Mouse (Mus musculus): ENCODE results near the gene Raf1. TPM values are rescaled to one million over a fixed set of nuclear protein-coding genes. Genes with fewer than 3 reads are reported as not detected.
"Not testable (repeated sequence)": the region's sequence is repeated elsewhere in the genome, so short reads cannot be mapped to it uniquely, and the experiment has no call there.

Gene Raf1
- polyA plus RNA-seq, 1 experiment from 2014 or later = 123 TPM

DNA sequence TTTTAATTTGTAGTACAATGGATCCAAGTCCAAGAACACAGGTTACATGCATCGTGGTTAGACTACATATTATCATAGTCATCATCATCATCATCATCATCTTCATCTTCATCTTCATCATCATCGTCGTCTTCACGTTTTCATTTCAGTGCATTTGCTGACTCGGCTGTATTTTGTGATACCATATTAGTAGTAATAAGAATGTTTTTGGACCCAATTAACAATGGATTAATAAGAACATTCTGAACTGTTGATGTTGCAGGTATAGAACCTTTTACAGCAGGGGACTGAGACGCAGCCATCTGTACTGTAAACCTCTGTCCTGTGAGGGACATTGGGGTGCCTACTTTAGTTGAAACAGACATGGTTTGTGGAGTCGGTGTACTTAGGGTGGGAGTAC, 38.2 kb downstream of the Raf1 start:
- peaks cover 94% of the 10 kb centered on the region for H3K36me3 ChIP-seq (replicated peaks)
- H3K4me3 ChIP-seq; DNase-seq (ENCODE audit: low spot score); H3K9me3 ChIP-seq; H3K27ac ChIP-seq (replicated peaks); H3K27me3 ChIP-seq (replicated peaks; ENCODE audit: low read depth, poor library complexity, severe bottlenecking); H3K4me1 ChIP-seq: not testable (repeated sequence)
- WGBS = 97% methylated on average over 7 of the region's 7 CpGs

- WGBS = 100% methylated on average over 2 of the region's 2 CpGs
- no peak for DNase-seq (ENCODE audit: low spot score)
- no peaks in the 10 kb centered on the region for H3K27me3 ChIP-seq (replicated peaks; ENCODE audit: low read depth, poor library complexity, severe bottlenecking)
- no peak overlapping the region for H3K27ac ChIP-seq (replicated peaks)
- H3K4me3 ChIP-seq = no peak overlapping the region
- H3K9me3 ChIP-seq = no peaks in the 10 kb centered on the region
- peaks cover 99% of the 10 kb centered on the region for H3K36me3 ChIP-seq (replicated peaks)
- no peaks in the 10 kb centered on the region for H3K4me1 ChIP-seq
These were observed 42.4 kb downstream of the Raf1 start for GRCm38 (mm10) chr6:115634015-115634414.

DNA sequence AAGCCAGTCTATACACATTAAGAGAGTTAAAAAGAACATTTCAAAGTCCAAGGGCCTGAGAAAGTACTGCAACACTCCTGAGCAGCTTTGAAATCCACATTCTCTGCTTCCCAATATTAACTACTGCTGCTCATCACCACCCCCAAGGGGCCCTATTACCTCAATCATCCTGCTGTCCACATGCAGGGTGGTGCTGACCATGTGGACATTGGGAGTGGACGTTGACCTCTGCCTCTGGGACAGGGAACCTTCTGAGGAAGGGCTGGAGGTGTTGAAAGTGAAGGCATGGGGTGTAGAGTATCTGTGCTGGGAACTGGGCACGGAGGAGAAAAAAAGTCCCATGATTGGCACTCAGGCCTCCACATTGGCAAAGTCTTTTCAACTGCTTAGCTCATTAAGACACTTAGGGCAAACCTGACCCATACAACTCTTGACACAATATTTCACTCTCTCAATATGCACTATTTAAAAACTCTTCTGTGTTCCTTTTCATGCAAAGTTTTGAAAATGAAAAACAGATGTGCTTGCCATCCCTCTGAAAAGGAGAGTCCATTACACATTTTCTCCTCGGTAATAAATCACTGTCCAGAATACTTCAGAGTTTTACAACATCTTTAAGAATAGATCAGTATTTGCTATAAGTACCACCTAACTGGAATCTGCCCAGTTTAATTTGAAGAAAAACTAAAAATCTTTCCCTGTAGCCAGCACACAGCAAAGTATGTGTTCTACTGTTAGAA, 45.2 kb downstream of the Raf1 start:
- Histone ChIP-seq H3K9me3 (no peaks in the 10 kb centered on the region), H3K27me3 (replicated peaks; ENCODE audit: low read depth, poor library complexity, severe bottlenecking) (no peaks in the 10 kb centered on the region), H3K4me3 (no peak overlapping the region), H3K4me1 (no peaks in the 10 kb centered on the region), H3K27ac (replicated peaks) (no peak overlapping the region), H3K36me3 (replicated peaks) (peaks cover 100% of the 10 kb centered on the region)
- no peak for DNase-seq (ENCODE audit: low spot score)
- 82% methylated on average over 3 of the region's 3 CpGs for WGBS

DNA sequence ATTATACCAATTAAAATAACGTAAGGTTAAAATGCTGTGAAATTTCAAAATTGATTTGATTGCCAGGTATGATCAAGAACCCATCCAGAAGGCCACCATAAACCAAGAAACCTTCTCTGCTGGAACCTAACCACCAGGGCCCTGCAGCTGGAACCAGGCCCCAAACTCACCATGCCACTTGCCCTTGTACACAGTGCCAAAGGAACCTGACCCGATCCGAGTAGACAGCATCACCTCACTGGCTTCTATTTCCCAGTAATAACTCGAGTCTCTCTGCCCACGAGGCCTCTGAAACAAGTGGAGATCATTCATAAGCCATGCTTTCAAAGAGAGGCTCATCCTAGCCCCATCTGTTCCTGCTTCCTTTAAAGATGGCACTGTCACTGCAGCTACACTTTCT, 50.3 kb downstream of the Raf1 start:
- Histone ChIP-seq H3K27ac (replicated peaks) (no peak overlapping the region), H3K27me3 (replicated peaks; ENCODE audit: low read depth, poor library complexity, severe bottlenecking) (no peaks in the 10 kb centered on the region), H3K4me3 (no peak overlapping the region), H3K9me3 (no peaks in the 10 kb centered on the region), H3K36me3 (replicated peaks) (peaks cover 100% of the 10 kb centered on the region), H3K4me1 (no peaks in the 10 kb centered on the region)
- 91% methylated on average over 5 of the region's 5 CpGs for WGBS
- no peak for DNase-seq (ENCODE audit: low spot score)

DNA sequence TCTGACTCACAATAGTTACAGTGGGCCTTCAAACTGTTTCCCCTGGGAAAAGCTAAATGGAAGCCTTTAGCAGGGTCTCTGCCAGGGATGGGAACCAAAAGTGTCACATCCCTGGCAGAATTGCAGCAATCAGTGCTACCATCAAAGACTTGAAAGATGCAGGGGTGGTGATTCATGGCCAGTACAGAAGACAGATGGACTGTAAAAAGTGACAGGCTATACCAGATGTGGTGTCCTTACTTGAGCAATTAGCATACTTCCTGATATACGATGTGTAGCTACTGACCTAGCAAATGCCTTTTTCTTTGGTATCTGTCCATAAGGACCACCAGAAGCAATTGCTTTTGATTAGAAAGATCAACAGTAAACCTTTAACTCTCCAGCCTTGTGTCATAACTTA, 55.5 kb downstream of the Raf1 start:
- 79% methylated on average over 1 of the region's 1 CpGs for WGBS
- H3K27ac ChIP-seq (replicated peaks) = no peak overlapping the region
- H3K4me3 ChIP-seq = no peak overlapping the region
- H3K4me1 ChIP-seq = no peaks in the 10 kb centered on the region
- H3K27me3 ChIP-seq (replicated peaks; ENCODE audit: low read depth, poor library complexity, severe bottlenecking) = no peaks in the 10 kb centered on the region
- H3K36me3 ChIP-seq (replicated peaks) = peaks cover 100% of the 10 kb centered on the region
- H3K9me3 ChIP-seq = no peaks in the 10 kb centered on the region
- no peak for DNase-seq (ENCODE audit: low spot score)

DNA sequence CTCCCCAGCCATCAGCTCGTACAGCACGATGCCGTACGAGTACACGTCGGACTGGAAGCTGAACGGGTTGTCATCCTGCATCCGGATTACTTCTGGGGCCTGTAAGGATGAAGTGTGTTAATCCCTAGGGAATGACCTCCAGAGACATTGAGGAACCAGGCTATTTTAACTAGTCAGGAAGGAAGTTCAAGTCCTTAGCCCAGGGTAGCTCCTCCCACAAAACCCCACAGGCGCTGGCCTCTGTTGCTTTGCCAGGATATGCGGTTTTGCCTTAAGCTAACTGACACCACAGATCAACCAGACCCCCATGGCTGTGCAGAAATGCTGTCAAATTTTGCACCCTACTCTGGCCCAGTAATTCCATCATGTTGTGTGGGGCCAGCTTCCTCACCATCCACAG, 56.6 kb downstream of the Raf1 start:
- 86% methylated on average over 10 of the region's 10 CpGs for WGBS
- no peak for DNase-seq (ENCODE audit: low spot score)
- Histone ChIP-seq H3K4me1 (no peaks in the 10 kb centered on the region), H3K36me3 (replicated peaks) (peaks cover 100% of the 10 kb centered on the region), H3K27me3 (replicated peaks; ENCODE audit: low read depth, poor library complexity, severe bottlenecking) (no peaks in the 10 kb centered on the region), H3K27ac (replicated peaks) (no peak overlapping the region), H3K4me3 (no peak overlapping the region), H3K9me3 (no peaks in the 10 kb centered on the region)

DNA sequence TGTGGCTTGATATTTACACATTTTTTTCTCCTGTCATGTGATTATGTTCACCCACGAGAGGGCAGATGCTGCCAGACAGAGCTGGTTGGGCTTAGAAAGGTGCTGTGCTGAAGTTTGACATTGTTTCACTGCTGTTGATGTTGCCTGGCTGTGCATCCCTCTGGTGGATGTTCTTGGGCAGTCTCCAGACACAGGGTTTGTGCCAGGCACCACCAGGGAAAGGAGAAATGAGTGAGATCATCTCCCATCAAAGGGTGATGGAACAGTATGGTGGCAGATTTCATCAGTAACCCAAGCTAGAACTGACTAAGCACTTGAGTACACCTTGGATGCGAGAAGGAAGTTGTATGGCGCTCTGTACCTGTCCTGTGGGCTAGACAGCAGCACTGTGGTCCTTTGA, 60.5 kb downstream of the Raf1 start:
- no peak overlapping the region for H3K27ac ChIP-seq (replicated peaks)
- H3K4me1 ChIP-seq = no peaks in the 10 kb centered on the region
- H3K27me3 ChIP-seq (replicated peaks; ENCODE audit: low read depth, poor library complexity, severe bottlenecking) = no peaks in the 10 kb centered on the region
- whole genome bisulfite sequencing = 90% methylated on average over 3 of the region's 3 CpGs
- no peak for DNase-seq (ENCODE audit: low spot score)
- no peak overlapping the region for H3K4me3 ChIP-seq
- H3K36me3 ChIP-seq (replicated peaks) = peaks cover 100% of the 10 kb centered on the region
- no peaks in the 10 kb centered on the region for H3K9me3 ChIP-seq

DNA sequence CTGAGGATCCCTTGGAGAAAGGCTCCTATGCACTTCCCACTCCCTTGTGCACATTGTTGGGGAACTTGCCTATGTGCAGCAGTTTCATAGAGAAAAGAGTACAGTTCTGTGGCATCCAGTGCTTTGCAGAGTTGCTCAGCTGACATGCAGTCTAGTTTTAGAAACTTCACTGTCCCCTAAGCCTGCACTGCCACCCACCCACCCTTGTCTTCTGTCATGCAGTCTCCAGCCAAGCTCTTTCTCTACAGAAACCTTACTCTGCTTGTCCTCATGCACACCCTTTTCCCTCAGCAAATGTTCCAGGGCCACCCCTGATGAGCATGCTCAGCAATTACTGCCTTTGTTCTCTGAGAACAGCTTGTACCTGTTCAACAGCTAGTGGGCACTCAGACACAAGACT, 62.6 kb downstream of the Raf1 start:
- Histone ChIP-seq H3K27ac (replicated peaks) (no peak overlapping the region), H3K36me3 (replicated peaks) (peaks cover 97% of the 10 kb centered on the region)

DNA sequence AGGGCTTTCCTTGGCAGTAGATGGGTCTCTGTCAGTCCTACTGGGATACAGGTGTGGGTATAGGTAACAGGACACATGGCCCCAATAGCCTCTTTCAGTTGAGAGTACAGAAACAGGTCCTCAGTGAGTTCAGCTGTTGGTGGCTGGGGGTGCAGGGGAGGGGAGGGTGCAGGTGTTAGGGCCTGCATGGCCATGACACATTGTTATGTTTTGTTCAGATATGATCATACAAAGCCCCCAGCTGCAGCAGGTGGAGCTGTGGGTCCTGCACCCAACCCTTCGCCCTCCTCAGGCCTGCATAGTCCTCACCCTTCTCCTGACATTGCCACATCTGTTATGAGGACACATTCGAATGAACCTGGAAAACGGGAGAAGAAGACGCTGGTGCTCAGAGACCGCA, 66.1 kb downstream of the Raf1 start:
- DNase-seq (ENCODE audit: low spot score) = no peak
- Histone ChIP-seq H3K4me3 (no peak overlapping the region), H3K36me3 (replicated peaks) (peaks cover 73% of the 10 kb centered on the region), H3K27ac (replicated peaks) (no peak overlapping the region), H3K4me1 (no peaks in the 10 kb centered on the region), H3K27me3 (replicated peaks; ENCODE audit: low read depth, poor library complexity, severe bottlenecking) (no peaks in the 10 kb centered on the region), H3K9me3 (no peaks in the 10 kb centered on the region)
- 90% methylated on average over 5 of the region's 5 CpGs for WGBS

More for the DNA sequence above, 62.6 kb downstream of the Raf1 start:
- DNase-seq (ENCODE audit: low spot score) = no peak
- H3K9me3 ChIP-seq = no peaks in the 10 kb centered on the region
- no peaks in the 10 kb centered on the region for H3K27me3 ChIP-seq (replicated peaks; ENCODE audit: low read depth, poor library complexity, severe bottlenecking)
- H3K4me3 ChIP-seq = no peak overlapping the region
- no peaks in the 10 kb centered on the region for H3K4me1 ChIP-seq

GRCm38 (mm10) chr6:115609121-115609520, 67.3 kb downstream of the Raf1 start:
- Histone ChIP-seq H3K4me1 (no peaks in the 10 kb centered on the region), H3K4me3 (no peak overlapping the region), H3K27me3 (replicated peaks; ENCODE audit: low read depth, poor library complexity, severe bottlenecking) (no peaks in the 10 kb centered on the region), H3K27ac (replicated peaks) (no peak overlapping the region), H3K9me3 (no peaks in the 10 kb centered on the region), H3K36me3 (replicated peaks) (peaks cover 67% of the 10 kb centered on the region)
- 59% methylated on average over 3 of the region's 3 CpGs for WGBS
- DNase-seq (ENCODE audit: low spot score) = peak; percentile 35

GRCm38 (mm10) chr6:115607429-115607828, 69.0 kb downstream of the Raf1 start:
- no peaks in the 10 kb centered on the region for H3K27me3 ChIP-seq (replicated peaks; ENCODE audit: low read depth, poor library complexity, severe bottlenecking)
- peaks cover 9% of the 10 kb centered on the region for H3K4me1 ChIP-seq
- 83% methylated on average over 4 of the region's 4 CpGs for WGBS
- H3K36me3 ChIP-seq (replicated peaks) = peaks cover 50% of the 10 kb centered on the region
- H3K9me3 ChIP-seq = no peaks in the 10 kb centered on the region
- no peak for DNase-seq (ENCODE audit: low spot score)
- no peak overlapping the region for H3K27ac ChIP-seq (replicated peaks)
- no peak overlapping the region for H3K4me3 ChIP-seq

DNA sequence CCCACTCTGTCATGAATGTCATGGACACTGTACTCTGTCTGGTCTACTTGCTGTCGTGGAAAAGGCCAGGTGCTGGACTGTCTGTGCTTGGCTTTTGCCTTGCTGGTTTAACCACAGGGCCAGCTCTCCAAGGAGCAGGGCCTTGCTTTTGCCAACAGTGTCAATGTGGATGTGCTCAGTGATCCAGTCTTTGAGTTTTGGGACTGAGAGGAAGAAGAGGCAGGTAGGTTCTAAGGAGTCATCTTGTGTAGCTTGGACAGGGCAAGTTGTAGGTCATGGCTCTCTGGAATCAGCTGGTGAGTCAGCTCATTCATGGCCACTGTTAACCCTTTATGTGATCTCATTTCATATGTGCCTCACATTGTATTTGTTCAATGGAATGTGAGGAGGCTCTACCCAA, 70.0 kb downstream of the Raf1 start:
- Histone ChIP-seq H3K4me3 (no peak overlapping the region), H3K27me3 (replicated peaks; ENCODE audit: low read depth, poor library complexity, severe bottlenecking) (no peaks in the 10 kb centered on the region), H3K27ac (replicated peaks) (no peak overlapping the region), H3K36me3 (replicated peaks) (peaks cover 41% of the 10 kb centered on the region), H3K9me3 (no peaks in the 10 kb centered on the region), H3K4me1 (peaks cover 13% of the 10 kb centered on the region)
- DNase-seq (ENCODE audit: low spot score) = no peak
- 90% methylated on average over 1 of the region's 1 CpGs for WGBS

DNA sequence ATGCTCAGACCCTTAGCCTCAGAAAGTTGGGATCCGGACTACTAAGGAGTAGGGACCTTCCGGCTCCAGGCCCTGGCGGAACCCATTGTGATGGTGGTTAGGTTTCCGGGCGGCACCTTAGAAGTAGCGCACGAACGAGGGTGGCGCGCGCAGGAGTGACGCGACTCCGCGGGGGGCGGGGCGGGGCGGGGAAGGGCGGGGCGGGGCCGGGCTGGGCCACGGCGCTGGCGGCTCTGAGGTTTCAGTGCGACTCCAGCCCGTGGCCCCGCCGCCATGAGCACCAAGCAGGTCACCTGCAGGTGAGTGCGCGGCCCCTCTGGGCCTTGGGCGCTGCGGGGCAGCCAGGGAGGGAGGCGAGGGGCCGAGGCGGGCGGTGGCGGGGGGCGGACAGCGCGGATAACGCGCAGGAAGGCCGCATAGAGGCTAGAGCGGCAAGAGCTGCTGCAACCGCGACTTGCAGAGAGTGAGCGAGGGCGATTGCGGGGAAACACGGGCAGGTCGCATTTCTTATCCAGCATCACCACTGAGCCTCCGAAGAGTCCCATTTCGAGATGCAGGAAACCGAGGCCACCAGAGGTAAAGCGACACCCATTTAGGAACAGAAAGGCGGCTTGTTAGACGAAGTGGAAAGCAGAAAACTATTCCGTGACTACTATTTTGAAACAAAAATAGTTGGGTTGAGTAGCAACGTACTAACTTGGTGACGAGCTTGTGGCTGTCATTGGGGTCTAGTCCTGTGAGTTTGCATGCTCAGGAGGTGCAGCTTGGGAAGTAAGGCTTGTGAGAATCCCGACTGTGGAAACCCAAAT, 74.5 kb downstream of the Raf1 start, which contains the start of gene Mkrn2:
Gene Mkrn2 (plus strand): TSS at position 188 of the 809 bp plus-strand sequence.
- H3K27ac ChIP-seq (replicated peaks) = peak within 1 kb of the TSS; percentile 89
- no peaks in the 10 kb centered on the region for H3K27me3 ChIP-seq (replicated peaks; ENCODE audit: low read depth, poor library complexity, severe bottlenecking)
- peaks cover 13% of the 10 kb centered on the region for H3K4me1 ChIP-seq
- H3K9me3 ChIP-seq = no peaks in the 10 kb centered on the region
- DNase-seq (ENCODE audit: low spot score) = peak; percentile 94
- H3K36me3 ChIP-seq (replicated peaks) = peaks cover 17% of the 10 kb centered on the region
- WGBS = under 1% methylated on average over 61 of the region's 61 CpGs
- peak within 1 kb of the TSS; percentile 97 for H3K4me3 ChIP-seq
